ENCODE assay signal across 24 mouse cellular contexts in genomic region chr8:111517466-111517865, GRCm38 (mm10).
"Had no signal": no experiment of that assay in that cellular context is flagged by ENCODE, and none has a peak within 500 bp of the region (broad histone marks: within the 10 kb centered on the region; RNA-seq: fewer than 3 reads in every experiment).

No protein-coding gene starts in this region.

- H3K36me3 ChIP-seq: hindbrain, embryonic 13.5 days; hindbrain, embryonic 15.5 days had no signal

- H3K4me3 ChIP-seq: heart, adult 2 months; heart, embryonic 13.5 days; heart, embryonic 15.5 days; hindbrain, embryonic 13.5 days; hindbrain, embryonic 15.5 days; kidney, embryonic 15.5 days; limb, embryonic 13.5 days; limb, embryonic 15.5 days had no signal

- H3K27me3 ChIP-seq: heart, embryonic 13.5 days; heart, embryonic 15.5 days; hindbrain, embryonic 13.5 days; hindbrain, embryonic 15.5 days; kidney, embryonic 15.5 days; limb, embryonic 13.5 days; limb, embryonic 15.5 days had no signal

- H3K27ac ChIP-seq: heart, adult 2 months; heart, embryonic 13.5 days; heart, embryonic 15.5 days; hindbrain, embryonic 13.5 days; hindbrain, embryonic 15.5 days; hindbrain, postnatal 0 days; kidney, postnatal 0 days; limb, embryonic 13.5 days; limb, embryonic 15.5 days had no signal

- ATAC-seq: hindbrain, postnatal 0 days; intestine, postnatal 0 days had no signal

- H3K9ac ChIP-seq: heart, embryonic 13.5 days; heart, embryonic 15.5 days; hindbrain, embryonic 13.5 days; hindbrain, embryonic 15.5 days; kidney, embryonic 15.5 days; limb, embryonic 13.5 days; limb, embryonic 15.5 days had no signal

- H3K9me3 ChIP-seq: heart, embryonic 15.5 days; hindbrain, embryonic 13.5 days; hindbrain, embryonic 15.5 days; kidney, embryonic 15.5 days; limb, embryonic 13.5 days; limb, embryonic 15.5 days had no signal

- H3K4me2 ChIP-seq: heart, embryonic 11.5 days; heart, embryonic 13.5 days; heart, embryonic 15.5 days; hindbrain, embryonic 13.5 days; hindbrain, embryonic 15.5 days; kidney, embryonic 15.5 days; limb, embryonic 13.5 days; limb, embryonic 15.5 days had no signal

- DNase-seq: gastrocnemius, postnatal 14 days; gastrocnemius, postnatal 36 days; heart, adult 11 months; heart, adult 2 months; heart, postnatal 14 days; heart, postnatal 36 days; kidney, adult 2 months; kidney, adult 9 months; kidney, postnatal 14 days; kidney, postnatal 36 days; layer of hippocampus, adult 9-11 months; layer of hippocampus, postnatal 36 days; left cerebral cortex, postnatal 4 days had no signal
